Mouse (Mus musculus) frontal cortex, postnatal 36 days (tissue): ENCODE measurements around the gene Npas2.
A peak's percentile ranks its signal among the peaks of the same experiment; 100 is the strongest.

Experiments
- DNase-seq, 2 experiments: peaks; one replicate each; pipeline ENCODE4 v3.0.0; 2022; ENCODE audit warnings: low spot score in 2 of 2

Gene Npas2

DNA sequence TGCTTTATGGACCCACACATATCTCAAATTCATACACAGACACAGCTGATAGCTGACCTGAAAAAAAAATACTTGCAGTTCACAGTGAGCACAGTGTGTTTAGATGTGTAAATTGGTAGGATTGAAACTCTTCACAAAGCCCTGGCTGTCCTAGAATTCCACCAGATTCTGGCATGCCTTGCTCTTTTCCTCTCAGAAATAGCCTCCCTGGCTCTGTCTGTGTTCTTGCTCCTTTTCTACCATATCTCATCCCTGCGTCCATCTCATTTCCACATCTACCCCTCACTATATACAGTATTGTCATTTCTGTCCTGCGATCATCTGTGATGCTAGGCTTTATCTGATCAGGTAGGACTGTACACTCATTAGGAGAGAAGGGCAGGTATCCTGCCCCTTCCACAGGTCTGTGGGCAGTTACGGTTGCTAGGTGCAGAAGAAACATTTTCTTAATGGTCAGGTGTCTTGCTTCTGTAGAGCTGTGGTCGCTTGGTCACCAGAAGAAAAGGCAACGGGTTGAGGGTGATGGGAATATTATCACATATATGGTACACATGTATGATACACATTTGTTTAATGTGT, 180.8 kb downstream of the Npas2 start:
- no peak for DNase-seq

DNA sequence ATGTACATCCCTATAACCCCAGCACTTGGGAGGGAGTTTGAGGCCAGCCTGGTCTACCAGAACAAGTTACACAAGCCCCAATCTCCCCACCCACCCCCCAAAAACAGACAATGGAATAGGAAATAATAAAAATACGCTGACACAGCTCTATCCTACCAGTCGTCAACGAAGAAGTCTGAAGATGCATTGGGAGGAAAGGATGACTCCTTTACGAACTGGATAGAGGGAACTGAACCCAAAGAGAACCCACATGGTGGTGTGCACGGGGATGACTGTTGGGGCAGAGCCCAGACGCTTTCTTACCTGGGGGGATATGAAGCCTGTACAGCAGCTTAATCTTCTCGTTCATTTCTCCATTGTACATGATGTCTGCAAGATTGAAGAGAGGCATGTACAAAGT, 182.6 kb downstream of the Npas2 start:
- no peak for DNase-seq

DNA sequence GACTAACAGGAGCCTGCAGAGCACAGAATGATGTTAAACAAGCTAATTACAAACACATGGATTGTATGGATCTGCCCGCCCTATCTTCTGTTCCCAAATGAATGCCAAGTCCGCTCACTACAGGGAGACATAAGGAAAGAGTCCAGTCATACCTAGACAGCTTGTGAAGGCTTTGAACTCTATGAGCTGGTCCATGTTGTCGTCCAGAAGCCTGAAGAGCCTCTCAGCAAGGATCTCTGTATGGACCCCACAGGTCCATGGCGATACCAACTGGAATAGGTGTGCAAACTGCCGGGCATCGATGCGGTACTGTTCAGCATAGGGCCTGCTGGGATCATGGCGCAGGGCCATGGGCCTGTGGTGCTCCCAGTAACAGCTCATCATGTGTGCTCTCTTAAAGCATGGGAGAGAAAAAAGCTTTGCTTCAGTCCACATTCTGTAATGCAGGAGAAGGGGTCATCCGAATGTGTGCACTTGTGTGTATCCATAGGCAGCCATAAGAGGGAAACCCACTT, 183.3 kb downstream of the Npas2 start:
- no peak for DNase-seq

DNA sequence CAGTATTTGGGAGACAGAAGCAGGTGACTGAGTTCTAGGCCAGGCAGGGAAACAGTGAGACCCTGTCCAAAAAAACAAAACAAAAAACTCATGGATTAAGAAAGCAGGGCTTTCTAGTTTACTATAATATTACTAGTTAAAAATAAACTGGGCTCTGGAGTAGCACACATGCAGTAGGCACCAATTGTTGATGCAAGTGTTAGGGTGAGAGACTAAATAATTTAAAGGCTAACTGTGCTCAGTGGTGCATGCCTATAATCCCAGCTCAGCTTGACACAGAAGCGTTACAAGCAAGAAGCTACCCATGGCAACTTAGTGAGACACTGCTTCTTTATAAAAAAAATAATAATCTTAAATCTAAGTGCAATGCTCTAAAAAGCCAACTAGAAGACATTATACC, 185.0 kb downstream of the Npas2 start:
- DNase-seq, result no peak

DNA sequence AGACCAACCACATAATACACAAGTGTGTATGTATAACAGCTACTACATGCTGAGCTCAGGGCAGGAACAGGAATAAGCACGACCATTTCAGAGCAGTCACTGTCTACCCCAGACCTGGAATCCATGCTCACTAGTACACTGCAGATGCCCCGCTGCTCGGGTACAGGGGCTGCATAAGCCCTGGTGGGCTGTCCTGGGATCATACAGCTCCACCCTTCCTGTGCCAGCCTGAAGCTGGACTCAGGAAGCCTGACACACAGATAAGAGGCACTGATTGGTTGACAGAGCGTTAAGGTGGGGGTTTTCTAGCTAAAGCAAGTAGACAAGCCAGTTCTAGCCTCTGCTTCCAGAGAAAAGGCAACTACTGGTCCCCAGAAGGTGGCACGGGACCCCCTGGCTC, 185.5 kb downstream of the Npas2 start:
- no peak for DNase-seq

DNA sequence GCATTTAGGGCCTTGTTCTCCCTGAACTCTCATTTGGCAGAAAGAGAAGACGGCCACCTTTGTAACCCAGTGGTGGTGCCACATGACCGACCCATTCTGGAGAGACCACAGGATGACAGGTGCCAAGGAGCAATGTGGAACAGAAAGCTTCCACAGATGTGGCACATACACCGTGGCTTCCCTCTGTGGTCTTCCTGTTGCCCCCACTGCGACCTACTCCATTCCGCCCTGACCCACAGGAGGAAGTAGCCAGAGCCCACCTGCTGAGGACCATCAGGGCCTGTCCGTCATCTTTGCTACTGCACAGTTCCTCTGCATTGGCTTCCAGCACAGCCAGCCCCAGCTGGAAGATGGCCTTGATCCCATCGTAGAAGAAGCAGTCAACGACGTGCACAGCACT, 187.5 kb downstream of the Npas2 start:
- DNase-seq, result no peak

DNA sequence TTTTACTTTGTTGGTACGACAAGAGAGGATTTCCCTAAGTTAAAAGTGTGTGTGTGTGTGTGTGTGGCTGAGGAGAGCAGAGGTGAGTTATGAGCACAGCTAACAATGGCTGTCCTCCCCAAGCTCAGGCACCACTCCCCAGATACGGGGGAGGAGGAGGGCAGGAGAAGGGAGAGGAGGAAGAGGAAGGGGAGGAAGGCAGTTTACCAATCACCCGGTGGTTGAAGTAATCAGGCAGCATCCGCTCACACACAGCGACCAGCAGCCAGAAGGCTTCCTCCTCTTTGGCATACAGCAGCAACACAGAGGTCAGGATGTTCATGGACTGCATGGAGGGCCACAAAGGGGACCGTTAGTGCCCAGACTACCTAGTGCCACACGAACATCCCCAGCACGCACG, 191.4 kb downstream of the Npas2 start:
- no peak for DNase-seq

DNA sequence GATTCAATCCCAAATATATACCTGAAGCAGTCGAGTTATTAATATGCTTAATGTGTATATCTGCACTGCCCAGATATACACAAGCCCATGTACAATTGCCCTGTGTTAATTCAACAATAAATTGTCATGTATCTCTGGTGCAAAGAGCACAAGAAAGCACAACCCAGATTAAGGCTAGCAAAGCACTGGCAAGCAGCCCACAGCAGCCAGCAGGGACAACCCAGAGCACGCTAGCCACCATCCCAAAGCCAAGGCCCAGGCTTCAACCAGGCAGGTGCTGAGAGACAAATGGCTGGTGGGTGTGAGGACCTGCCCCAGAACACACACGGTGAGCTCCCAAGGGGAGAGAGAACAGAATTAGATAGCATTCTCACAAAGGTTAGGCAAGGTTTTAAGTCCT, 192.9 kb downstream of the Npas2 start:
- DNase-seq, result no peak

DNA sequence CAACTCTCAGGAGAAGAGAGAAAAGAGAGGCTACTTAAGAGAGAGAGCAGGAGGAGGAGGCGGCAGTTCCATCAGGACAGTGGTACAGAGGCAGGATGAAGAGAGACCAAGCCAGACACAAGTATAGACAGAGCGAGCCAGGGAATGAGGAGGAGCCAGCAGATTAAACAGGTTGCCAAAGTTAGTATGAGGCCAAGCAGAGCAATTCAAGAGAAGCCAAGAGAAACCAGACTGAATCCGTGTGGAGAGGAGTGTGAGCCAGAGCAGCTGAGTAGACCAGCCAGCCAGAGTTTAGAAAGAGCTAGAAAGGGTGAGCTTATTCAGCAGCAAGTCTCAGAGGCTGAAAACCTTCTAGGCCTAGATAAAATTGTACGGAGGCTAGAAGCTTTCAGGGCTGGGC, 194.0 kb downstream of the Npas2 start:
- no peak for DNase-seq

DNA sequence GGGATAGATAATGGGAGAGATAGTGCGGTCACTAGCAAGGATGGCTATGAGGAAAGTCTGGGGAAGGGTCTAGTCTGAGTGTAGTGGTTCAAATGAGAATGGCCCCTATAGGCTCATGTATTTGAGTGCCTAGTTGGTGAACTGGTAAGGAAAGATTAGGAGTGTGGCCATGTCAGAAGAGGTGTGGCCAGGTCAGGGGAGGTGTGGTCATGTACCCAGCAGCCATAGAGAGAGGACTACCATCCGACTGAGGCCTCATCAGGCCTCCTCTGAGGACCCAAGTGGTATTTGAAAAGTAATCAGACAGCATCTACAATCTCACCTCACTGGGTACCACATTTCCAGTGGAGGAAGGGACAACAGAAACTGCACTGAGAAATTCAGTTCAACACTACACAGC, 194.6 kb downstream of the Npas2 start:
- no peak for DNase-seq

DNA sequence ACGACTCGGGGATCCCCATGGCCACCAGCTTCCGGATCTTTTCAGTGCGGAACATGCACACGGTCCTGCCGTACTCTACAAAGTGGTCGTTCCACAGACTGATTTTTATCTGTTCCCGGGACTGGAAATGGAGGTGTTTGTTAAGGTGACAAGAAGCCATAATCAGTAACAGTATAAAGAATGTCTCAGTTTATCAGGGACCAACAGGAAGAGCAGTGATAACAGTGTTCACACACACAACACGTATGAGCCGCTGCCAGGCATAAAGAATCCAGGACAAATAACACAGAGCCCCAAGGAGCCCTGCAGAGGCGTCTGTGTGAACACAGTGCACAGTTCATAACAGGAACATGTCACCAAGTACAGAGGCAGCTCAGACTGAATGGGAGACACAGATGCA, 195.8 kb downstream of the Npas2 start:
- DNase-seq, result no peak

DNA sequence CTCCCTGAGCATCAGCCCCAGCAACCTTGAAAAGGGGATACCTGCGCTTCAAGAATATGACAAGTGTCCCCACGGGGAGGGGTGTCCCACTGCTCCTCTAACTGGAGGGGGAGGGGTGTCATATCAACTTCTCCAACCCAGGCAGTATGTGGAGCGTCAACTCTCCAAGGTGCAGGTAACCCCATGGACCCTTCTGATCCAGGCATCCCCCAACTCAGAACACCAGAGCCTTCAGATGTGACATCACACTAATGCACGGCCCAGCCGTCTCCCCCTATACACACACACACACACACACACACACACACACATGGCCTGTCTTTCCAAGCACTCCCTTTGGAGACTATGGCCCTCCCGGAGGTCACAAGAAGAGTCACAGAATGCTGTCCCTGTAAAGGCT, 198.1 kb downstream of the Npas2 start:
- DNase-seq, result no peak

DNA sequence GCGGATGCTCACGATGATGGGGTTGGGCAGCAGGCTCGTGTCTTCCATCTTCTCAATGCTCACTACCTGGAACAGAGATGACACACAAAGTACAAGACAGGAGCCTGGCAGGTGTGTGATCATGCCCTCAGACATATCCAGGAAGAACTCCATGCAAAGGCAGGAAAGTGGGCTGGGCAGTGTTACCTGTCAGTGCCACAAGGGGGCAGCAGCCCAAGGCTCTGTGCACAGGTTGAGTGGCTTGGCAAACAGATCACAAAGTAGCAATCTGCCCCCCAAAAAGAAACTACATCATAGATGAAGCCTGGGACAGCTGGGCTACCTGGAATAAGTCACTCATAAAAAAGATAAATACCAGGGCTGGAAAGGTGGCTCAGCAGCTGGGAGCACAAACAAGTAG, 198.7 kb downstream of the Npas2 start:
- peak; percentile 80 to 86 for DNase-seq

DNA sequence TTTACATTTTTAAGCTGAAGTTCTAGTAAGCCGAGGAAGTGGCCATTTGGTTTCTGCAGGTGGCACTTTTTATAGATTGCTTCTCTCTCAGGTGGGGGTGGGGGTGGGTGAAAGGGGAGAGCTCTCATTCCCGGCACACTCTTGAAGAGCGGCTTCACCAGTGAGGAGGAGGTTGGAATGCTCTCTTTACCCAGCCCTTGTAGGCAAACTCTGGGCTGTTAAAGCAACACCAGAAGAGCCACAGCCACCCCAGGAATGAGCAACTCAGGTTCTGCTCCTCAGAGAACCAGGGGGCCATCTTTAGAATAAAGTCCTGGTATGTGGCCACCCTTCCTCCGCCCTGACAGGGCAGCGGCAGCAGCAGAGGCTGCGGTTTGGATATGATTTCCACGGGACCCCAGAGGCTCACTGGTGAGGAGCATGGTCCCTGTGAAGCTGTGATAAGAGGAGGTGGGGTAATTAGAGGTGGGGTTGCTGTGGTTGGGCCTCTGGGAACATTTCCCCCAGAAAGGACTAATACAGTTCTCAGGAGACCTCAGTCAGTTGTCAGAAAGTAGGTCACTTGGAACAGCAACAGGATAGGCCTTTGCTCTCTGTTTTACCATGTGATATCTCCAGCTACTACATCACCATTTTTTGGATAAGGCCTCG, 199.8 kb downstream of the Npas2 start:
- DNase-seq, result no peak

DNA sequence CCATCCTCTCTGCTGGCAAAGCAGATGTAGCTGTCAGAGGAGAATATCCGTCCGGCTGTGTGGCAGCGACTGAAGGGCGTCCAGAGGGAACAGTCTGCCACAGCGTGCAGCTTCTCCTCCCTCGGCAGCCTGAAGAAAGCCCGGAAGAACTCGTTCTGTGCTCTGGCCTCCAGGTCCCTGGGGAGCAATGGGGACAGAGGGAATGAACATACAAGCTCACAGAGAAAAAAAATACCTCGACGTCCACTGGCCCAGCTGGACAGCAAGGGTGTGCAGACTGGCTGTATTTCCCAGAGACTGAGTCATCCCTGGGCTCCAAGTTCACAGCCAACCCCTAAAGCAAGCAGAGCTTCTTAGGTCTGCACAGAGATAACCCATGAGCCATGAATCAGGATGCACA, 200.6 kb downstream of the Npas2 start:
- DNase-seq, result no peak

DNA sequence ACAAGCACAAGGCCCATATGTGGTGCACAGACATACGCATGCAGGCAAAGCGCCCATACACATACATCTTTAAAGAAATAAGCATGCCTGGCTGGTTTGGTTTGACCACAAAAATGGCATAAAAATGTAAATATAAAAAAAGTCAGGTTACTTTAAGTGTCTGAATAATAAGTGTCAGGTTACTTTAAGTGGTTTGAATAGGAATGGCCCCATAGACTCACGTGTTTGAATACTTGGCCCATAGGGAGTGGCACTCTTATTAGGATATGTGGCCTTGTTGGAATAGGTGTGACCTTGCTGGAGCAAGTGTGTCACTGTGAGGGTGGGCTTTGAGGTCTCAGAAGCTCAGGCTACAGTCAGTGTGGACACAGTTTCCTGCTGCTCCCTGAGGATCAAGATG, 201.1 kb downstream of the Npas2 start:
- no peak for DNase-seq

DNA sequence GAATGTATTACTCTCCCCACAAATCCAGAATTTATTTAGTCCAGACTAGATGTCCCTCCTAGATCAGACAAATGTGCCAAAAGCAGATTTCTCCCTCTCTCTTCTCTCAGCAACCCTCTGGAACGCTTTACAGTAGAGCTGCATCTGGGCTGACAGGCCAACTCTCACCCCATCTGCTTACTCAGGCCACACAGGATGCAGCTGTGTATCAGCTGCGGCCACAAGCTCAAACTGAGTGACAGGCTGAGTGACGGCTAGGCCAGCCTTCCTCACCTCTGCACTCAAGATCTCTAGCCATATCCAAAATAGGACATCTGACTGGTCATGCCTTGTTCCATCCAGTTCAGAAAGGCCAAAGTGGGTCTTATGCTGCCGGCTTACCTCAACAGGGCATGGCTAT, 202.8 kb downstream of the Npas2 start:
- DNase-seq, result no peak

DNA sequence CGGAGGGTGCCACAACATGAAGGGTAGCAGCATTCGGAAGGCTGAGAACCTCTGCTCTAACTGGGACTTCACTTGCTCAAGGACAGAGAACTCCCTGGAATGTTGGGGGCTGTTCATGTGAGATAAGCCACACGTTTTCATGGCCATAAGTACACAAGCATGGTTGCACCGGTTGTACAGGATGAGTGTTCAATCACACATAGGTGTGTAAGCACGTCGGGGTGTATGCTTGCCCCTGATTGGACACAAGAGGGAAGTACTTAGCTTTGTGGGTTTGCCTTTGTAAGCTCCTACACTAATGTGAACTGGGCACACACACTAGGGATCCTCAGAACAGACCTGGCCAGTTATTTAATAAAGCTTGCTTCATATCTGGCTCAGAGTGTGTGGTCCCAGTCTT, 204.8 kb downstream of the Npas2 start:
- no peak for DNase-seq

DNA sequence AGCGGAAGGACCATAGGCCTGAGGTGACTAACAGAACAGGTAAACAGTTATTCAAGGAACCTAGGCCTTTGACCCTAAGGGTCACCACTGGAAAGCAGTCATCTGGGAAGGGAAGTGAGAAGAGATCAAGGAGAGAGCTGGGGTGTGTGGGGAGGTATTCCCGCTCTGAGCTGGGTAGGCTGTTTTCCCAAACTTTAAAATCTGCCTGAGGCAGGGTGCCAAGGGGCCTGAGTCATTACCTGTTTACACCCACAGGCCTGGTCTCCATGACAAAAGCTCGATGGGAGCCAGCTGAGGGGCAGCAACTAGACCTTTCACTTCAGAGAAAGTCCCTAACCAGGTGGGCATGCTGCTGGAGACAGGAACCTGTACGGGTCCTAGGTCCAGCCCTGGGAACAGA, 205.7 kb downstream of the Npas2 start:
- no peak for DNase-seq

DNA sequence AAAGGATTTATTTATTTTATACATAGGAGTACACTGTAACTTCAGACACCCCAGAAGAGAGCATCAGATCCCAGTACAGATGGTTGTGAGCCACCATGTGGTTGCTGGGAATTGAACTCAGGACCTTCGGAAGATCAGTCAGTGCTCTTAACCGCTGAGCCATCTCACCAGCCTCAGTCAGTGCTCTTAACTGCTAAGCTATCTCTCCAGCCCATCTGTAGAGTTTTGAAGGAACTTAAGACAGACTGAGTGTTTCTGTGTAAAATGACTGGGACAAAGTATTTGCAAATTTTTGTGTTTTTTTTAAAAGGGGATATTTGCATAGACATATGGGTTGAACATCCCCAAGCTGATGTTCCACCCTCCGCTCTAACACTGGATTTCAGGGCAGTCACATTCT, 206.6 kb downstream of the Npas2 start:
- DNase-seq, result no peak

DNA sequence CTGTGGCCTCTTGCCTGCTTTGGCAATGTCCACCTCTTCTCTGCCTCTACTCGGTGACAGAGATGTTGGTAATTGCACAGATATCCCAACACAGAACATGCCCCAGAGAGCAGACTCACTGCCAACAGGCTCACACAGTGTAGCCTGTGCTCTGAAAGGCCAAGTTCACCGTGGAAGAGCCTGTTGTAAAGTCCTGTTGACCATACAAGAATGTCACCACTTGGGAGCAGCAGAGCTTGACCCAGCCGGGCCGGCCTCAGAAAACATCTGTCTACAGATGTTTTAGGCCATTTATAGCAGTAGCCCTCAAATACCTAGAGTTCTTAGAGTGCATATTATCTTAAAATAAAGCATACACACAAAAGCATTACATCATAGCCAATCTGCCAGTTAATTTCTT, 213.6 kb downstream of the Npas2 start:
- no peak for DNase-seq

DNA sequence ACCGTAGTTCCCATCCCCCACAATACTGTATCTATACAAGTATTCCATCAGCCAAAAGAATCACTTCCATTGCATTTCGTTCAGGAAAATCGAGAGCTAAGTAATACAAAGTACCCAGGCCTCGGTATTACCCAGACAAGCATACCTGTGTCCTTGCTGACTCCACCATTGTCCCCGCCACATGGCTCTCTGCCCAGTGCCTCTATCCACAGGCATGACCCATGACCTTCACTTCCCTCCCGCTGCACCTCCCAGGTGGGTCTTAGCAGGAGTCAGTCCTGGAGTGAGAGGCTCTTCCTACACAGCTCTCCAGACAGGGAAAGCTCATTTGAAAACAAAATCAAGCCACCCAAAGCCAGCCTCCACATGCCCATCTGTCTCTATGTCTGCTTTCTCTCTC, 214.6 kb downstream of the Npas2 start:
- no peak for DNase-seq

DNA sequence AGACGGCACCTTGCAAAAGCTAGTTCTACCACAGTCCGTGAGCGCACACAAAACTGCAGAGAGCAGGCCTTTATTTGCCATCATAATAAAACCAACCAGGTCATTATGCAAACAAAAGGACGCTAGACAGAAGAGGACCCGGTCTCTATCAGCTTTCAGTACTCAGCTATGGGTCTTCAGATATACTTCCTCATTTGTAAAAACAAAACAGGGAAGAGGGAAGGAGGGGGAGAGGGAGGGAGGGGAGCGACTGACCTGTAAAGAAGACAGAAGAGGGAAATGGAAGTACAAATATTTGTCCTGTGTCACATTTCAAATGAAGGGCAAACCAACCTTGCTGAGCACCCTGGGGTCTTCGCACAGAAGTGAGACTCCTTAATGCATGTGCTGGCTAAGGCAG, 215.1 kb downstream of the Npas2 start:
- no peak for DNase-seq
